Mouse (Mus musculus): ENCODE measurements around the gene Gnb1.

GRCm38 (mm10) chr4:155568170-155568569, 77.0 kb downstream of the Gnb1 start:
- TF ChIP-seq CTCF (IDR thresholded peaks at IDR 0.05) (peak; percentile 82), EP300 (IDR thresholded peaks at IDR 0.05) (0 out of 2 replicates have a peak, but pooled peaks have one; percentile 38)

All from lung, postnatal 0 days (tissue).